Mouse (Mus musculus) stomach, postnatal 0 days (tissue): ENCODE data around the gene Ddost. TPM values are rescaled to one million over a fixed set of nuclear protein-coding genes. Genes with fewer than 3 reads are reported as not detected.
A peak's percentile ranks its signal among the peaks of the same experiment; 100 is the strongest.

Experiments
- ATAC-seq: fragments of 200-750 bp; cut with Nextera tagmentation; 2 replicates; pipeline ENCODE4 v1.8.0; 2017; ENCODE audit not compliant: low FRiP score, low TSS enrichment
- DNase-seq: peaks from one replicate; pipeline ENCODE4 v3.0.0-alpha.2; 2016; ENCODE audit warnings: low spot score
- H3K27ac ChIP-seq: fragments of 300-500 bp; sonication (generic); replicated peaks from 2 replicates; pipeline ENCODE4 v1.5.1; 2014; ENCODE audit warnings: mild to moderate bottlenecking, control low read depth
- H3K27me3 ChIP-seq: fragments of 300-500 bp; sonication (generic); 2 replicates; pipeline ENCODE4 v1.6.1; 2014; ENCODE audit warnings: low read length; ENCODE audit not compliant: control insufficient read depth, insufficient read depth
- H3K36me3 ChIP-seq: fragments of 300-500 bp; sonication (generic); 2 replicates; pipeline ENCODE4 v1.6.1; 2014; ENCODE audit warnings: low read length, mixed read lengths; ENCODE audit not compliant: control insufficient read depth, insufficient read depth
- H3K4me1 ChIP-seq: fragments of 300-500 bp; sonication (generic); replicated peaks from 2 replicates; pipeline ENCODE4 v1.6.1; 2014; ENCODE audit warnings: antibody characterized with exemption; ENCODE audit not compliant: control insufficient read depth, insufficient read depth
- H3K4me2 ChIP-seq: fragments of 300-500 bp; sonication (generic); replicated peaks from 2 replicates; pipeline ENCODE4 v1.6.1; 2014; ENCODE audit warnings: low read depth, mild to moderate bottlenecking, control low read depth, moderate library complexity
- H3K4me3 ChIP-seq: fragments of 300-500 bp; sonication (generic); 2 replicates; pipeline ENCODE4 v1.5.1; 2014; ENCODE audit warnings: low read depth, low read length, control low read depth
- H3K9ac ChIP-seq: fragments of 300-500 bp; sonication (generic); 2 replicates; pipeline ENCODE4 v1.6.1; 2014; ENCODE audit warnings: mild to moderate bottlenecking, low read length, control low read depth, mixed read lengths
- H3K9me3 ChIP-seq: fragments of 300-500 bp; sonication (generic); 2 replicates; pipeline ENCODE4 v1.6.1; 2016; ENCODE audit warnings: low read length; ENCODE audit not compliant: control insufficient read depth
- CTCF ChIP-seq: IDR thresholded peaks from 2 replicates; pipeline ENCODE4 v1.5.1; 2016; ENCODE audit warnings: antibody characterized with exemption, low read depth, mild to moderate bottlenecking, moderate library complexity
- EP300 ChIP-seq: optimal IDR thresholded peaks from 2 replicates; pipeline ENCODE3; 2016; ENCODE audit warnings: antibody characterized with exemption
- WGBS: fragments of 180-500 bp; shearing (Covaris S2); extraction: QIAGEN DNeasy Blood & Tissue Kit; methylation state at CpG from one replicate; pipeline ENCODE4 v1.1.7; 2014; 5-methylcytosine and 5-hydroxymethylcytosine counted together
- polyA plus RNA-seq: library from polyadenylated mRNA; unstranded; fragments of >200 nt; fragmentation: Nextera tagmentation; extraction: Ambion mirVana; gene quantifications from 2 replicates; pipeline ENCODE4 v1.2.1, GENCODE M21; 2015

Gene Ddost
- polyA plus RNA-seq, 1 experiment from 2014 or later, result 258 TPM

DNA sequence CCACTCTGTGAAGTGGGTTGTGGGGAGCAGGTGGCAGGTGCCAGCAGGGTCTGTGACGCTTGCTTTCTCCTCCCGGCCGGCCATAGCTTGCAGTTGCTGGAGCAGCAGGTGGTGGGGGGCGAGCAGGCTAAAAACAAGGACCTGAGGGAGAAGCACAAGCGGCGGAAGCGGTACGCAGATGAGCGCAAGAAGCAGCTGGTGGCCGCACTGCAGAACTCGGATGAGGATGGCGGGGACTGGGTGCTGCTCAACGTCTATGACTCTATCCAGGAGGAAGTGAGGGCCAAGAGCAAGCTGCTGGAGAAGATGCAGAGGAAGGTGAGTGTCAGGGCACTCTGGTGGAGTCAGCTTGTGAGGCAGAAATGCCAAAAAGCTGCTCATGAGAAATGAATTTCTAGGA, 12.5 kb upstream of the Ddost start:
- Histone ChIP-seq H3K27me3 (no peaks in the 10 kb centered on the region), H3K27ac (no peak overlapping the region), H3K9me3 (no peaks in the 10 kb centered on the region), H3K4me3 (no peak overlapping the region), H3K4me2 (no peak overlapping the region), H3K4me1 (no peaks in the 10 kb centered on the region), H3K9ac (no peak overlapping the region), H3K36me3 (no peaks in the 10 kb centered on the region)
- ATAC-seq (no peak), DNase-seq (no peak)
- TF ChIP-seq CTCF, result no peak
- TF ChIP-seq EP300, result no peak
- 85% methylated on average over 13 of the region's 13 CpGs for WGBS

DNA sequence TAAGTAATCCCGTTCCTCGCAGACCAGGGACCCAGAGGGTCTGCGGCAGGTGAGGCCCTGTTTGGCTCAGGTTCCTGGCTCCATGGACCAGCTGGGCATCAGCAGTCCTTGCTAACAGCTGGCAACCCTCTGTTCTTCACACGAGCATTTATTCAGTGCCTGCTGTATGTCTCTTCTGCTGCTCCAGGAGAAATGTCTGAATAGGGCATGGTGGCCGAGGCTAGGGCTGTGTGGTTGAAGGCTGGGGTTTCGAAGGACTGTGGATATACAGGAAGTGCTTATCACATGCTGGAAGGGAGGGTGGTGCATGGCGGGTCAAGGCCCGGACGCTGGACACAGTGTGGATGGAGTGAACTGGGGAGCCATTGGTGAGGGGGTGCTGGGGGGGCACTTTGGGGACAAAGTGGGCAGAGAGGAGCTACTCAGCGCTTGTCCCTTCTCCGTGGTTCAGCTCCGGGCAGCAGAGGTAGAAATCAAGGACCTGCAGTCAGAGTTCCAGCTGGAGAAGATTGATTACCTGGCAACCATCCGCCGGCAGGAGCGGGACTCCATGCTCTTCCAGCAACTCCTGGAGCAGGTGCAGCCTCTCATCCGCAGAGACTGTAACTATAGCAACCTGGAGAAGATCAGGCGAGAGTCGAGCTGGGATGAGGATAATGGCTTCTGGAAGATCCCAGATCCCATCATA, 11.1 kb upstream of the Ddost start:
- TF ChIP-seq EP300, result no peak
- TF ChIP-seq CTCF, result no peak
- H3K4me3 ChIP-seq, result no peak overlapping the region
- H3K9me3 ChIP-seq, result no peaks in the 10 kb centered on the region
- no peak overlapping the region for H3K9ac ChIP-seq
- WGBS, result 62% methylated on average over 18 of the region's 18 CpGs
- no peaks in the 10 kb centered on the region for H3K36me3 ChIP-seq
- ATAC-seq (no peak), DNase-seq (no peak)
- H3K27ac ChIP-seq, result no peak overlapping the region
- no peaks in the 10 kb centered on the region for H3K27me3 ChIP-seq
- no peaks in the 10 kb centered on the region for H3K4me1 ChIP-seq
- no peak overlapping the region for H3K4me2 ChIP-seq

DNA sequence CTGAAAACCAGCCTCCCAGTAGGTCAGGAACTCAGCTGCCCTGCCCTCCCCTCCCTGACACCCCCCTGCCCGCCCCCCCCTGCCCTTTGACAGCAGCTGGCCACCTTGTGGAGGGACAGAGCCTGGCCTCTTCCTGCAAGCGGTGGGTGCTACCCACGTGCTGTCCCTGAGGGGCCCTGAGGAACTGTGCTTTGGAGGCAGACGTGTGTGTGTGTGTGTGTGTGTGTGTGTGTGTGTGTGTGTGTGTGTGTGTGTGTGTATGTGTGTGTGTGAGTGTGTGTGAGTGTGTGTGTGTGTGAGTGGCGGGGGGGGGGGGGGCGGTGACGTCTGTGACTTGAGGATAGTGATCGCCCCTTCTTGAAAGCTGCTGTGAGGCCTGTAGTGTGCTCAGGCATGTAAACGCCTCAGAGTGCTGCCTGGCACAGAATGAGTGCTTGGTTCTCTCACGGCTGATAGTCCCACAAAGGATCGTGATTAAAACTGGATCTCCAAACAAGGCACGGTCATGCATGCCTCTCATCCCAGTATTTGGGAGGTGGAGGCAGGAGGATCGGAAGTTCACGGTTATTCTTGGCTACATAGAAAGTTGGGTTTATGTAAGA, 10.5 kb upstream of the Ddost start:
- Histone ChIP-seq H3K4me2 (no peak overlapping the region), H3K4me1 (no peaks in the 10 kb centered on the region), H3K27me3 (no peaks in the 10 kb centered on the region), H3K4me3 (no peak overlapping the region), H3K9ac (no peak overlapping the region), H3K27ac (no peak overlapping the region), H3K9me3 (no peaks in the 10 kb centered on the region), H3K36me3 (no peaks in the 10 kb centered on the region)
- TF ChIP-seq EP300, result no peak
- no peak for TF ChIP-seq CTCF
- DNase-seq (no peak), ATAC-seq (no peak)
- 74% methylated on average over 7 of the region's 14 CpGs for WGBS

DNA sequence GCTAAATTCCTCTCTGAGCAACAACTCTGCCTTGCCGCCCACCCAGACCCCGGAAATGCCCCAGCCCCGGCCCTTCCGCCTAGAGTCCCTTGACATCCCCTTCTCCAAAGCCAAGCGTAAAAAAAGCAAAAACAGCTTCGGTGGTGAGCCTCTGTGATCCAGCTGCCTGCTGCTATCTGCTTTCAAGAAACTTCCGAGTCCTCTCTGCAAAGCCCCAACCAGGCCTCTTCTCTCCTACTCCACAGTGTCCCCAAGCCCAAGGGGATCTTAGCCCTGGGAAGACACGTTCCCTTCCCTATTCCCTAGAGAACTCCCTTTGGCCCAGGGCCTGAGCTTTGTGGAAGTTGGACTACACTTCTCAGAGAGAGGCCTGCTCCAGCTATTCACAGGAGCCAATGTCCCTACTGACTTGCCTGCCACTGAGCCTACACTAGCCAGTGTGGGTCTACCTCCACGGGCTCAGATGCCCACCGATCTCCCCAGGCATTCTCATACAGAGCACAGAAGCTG, 3.2 kb upstream of the Ddost start:
- Histone ChIP-seq H3K27ac (no peak overlapping the region), H3K27me3 (no peaks in the 10 kb centered on the region), H3K4me1 (0 out of 2 replicates have a peak, but pooled peaks cover 4% of the 10 kb centered on the region), H3K36me3 (no peaks in the 10 kb centered on the region), H3K9ac (no peak overlapping the region), H3K4me3 (no peak overlapping the region), H3K4me2 (no peak overlapping the region), H3K9me3 (no peaks in the 10 kb centered on the region)
- 79% methylated on average over 10 of the region's 10 CpGs for WGBS
- DNase-seq (no peak), ATAC-seq (no peak)
- no peak for TF ChIP-seq CTCF
- TF ChIP-seq EP300, result no peak

DNA sequence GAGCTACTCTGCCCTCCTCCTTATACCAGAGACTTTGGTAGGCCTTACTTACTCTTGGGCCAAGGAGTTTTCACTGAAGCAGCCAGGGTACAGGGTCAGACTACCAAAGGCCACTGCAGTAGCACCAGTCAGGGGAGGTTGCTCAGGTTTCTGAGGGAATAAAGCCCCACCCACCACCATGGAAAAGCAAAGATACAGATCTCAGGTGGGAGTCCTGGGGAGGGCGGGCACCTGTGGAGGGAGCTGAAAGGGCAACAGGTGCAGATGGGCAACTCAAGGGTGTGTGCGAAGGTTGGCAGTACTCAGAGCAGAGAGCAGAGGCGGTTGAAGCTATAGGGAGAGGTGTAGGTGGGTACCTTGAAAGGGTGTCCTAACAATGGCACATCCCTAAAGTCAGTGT, 1.5 kb upstream of the Ddost start:
- Histone ChIP-seq H3K9ac (no peak overlapping the region), H3K4me1 (0 out of 2 replicates have a peak, but pooled peaks cover 4% of the 10 kb centered on the region), H3K27me3 (no peaks in the 10 kb centered on the region), H3K4me2 (no peak overlapping the region), H3K4me3 (no peak overlapping the region), H3K27ac (no peak overlapping the region), H3K36me3 (no peaks in the 10 kb centered on the region), H3K9me3 (no peaks in the 10 kb centered on the region)
- 84% methylated on average over 3 of the region's 3 CpGs for WGBS
- no peak for TF ChIP-seq EP300
- TF ChIP-seq CTCF, result no peak
- DNase-seq, result no peak
- ATAC-seq, result no peak

DNA sequence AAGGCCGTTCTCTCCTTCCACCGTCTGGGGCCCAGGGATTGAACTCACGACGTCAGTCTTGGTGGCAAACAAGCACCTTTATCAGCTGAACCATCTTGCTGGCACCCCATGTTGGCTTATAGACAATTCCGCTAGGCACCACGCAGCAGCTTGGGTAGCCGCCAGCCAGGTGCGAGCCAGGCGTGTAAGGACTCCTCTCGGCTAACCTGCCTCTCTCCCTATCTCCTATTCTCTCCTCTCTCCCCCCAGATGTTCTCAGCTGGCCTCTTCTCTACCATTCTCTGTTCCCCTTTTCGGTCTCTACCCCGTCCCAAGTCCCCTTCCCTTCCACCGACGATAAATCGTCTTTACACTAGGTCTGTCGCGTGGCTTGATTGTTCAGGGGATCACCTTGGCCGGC, 788 bp upstream of the Ddost start:
- H3K9ac ChIP-seq, result peak overlapping the region; percentile 68
- H3K9me3 ChIP-seq, result no peaks in the 10 kb centered on the region
- peak overlapping the region; percentile 53 for H3K4me3 ChIP-seq
- ATAC-seq, result no peak
- no peaks in the 10 kb centered on the region for H3K36me3 ChIP-seq
- TF ChIP-seq EP300, result no peak
- no peak for TF ChIP-seq CTCF
- 0 out of 2 replicates have a peak, but pooled peaks cover 4% of the 10 kb centered on the region for H3K4me1 ChIP-seq
- 6% methylated on average over 18 of the region's 18 CpGs for WGBS
- no peaks in the 10 kb centered on the region for H3K27me3 ChIP-seq
- H3K27ac ChIP-seq, result no peak overlapping the region
- H3K4me2 ChIP-seq, result peak overlapping the region; percentile 67
- no peak for DNase-seq
